Mouse (Mus musculus) heart, postnatal 25 days (tissue): Measurements from ENCODE around the gene BC016579. TPM values are rescaled to one million over a fixed set of nuclear protein-coding genes. Genes with fewer than 3 reads are reported as not detected.

Source experiments
- DNase-seq: peaks from one replicate; pipeline ENCODE4 v3.0.0; 2022; ENCODE audit warnings: low spot score
- intact Hi-C: fragments of 180-260 bp; cut with DNase I; formaldehyde crosslinking; loops from one replicate; pipeline ENCODE4 v1.15.1; 2025
- total RNA-seq, 2 experiments: library from RNA; stranded (reverse); gene quantifications; 2 replicates each; pipeline ENCODE4 v1.2.3; 2021

Gene BC016579
- total RNA-seq, result not detected

DNA sequence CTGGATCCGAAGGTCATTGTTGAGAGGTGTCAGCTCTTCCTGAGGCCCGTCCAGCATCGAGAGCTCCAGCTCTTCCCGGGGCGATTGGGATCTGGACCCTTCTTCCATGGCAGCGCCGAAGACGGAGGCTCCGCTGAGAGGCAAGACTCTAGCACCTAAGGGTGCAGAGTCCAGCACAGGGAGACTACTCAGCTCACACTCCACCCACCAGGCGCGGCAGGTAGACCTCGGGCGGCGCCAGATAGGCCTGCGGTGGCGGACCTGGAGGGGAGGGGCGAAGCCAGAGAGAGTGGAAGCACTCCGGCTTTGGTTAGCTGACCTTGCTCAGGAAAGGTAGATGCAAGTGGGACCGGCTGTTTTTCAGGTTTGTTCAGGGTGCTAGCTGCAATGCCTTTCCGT, at the start of gene BC016579:
Gene BC016579 (minus strand): TSS at position 135 of the 399 bp plus-strand sequence.
- intact Hi-C loops, result no loop called here
- no peak for DNase-seq

DNA sequence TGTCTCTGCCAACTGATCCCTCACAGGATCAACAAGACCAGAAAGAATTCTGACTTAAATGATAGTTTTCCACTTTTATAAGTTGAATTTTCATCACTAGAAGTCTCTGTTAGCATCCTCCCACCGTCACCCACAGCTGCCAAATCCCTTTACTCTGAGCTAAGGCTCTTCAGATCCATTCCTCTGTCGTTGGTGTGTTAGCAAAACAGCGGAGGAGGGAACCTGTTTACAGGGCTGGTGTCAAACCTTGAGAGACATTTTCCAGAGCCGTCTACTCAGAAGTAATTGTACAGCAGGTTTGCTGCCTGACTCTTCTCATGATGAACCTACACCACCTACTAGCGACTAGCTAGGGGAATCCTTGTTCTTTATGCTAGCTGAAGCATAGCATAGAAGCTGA, 45.4 kb upstream of the BC016579 start:
- no peak for DNase-seq
- intact Hi-C loops, result no loop called here

GRCm38 (mm10) chr16:45697996-45698395, 44.1 kb upstream of the BC016579 start:
- intact Hi-C loops, result no loop called here

GRCm38 (mm10) chr16:45695445-45696160, 41.7 kb upstream of the BC016579 start:
- no peak for DNase-seq
- intact Hi-C loops, result no loop called here

More at GRCm38 (mm10) chr16:45697996-45698395, 44.1 kb upstream of the BC016579 start:
- DNase-seq, result no peak

DNA sequence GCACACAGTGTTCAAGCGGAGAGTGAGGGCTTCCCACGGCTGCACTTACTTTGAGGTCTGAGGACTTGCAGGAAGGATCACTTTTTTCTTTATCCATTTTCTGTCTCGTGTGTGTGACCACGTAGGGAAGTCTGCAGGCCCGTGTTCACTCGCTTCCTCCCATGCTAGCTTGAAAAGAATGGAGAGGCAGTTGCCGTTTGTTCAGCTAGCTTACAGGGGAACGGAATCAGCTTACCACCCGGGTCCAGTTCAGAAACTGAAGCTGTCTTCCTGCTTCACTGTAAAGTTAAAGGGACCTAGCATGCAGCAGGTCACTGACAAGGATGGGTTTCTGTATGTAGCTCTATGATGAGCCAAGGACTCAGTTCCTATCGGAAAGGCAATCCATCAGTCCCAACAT, 39.7 kb upstream of the BC016579 start, which contains the start of gene Tmprss7:
Gene Tmprss7 (minus strand): TSS at position 101 of the 400 bp plus-strand sequence.
- DNase-seq, result no peak
- intact Hi-C loops, result no loop called here

GRCm38 (mm10) chr16:45692851-45693250, 39.0 kb upstream of the BC016579 start:
- no peak for DNase-seq
- intact Hi-C loops, result no loop called here

- intact Hi-C loops, result no loop called here
- DNase-seq, result no peak
These were observed 36.3 kb upstream of the BC016579 start for GRCm38 (mm10) chr16:45690178-45690577.

- DNase-seq, result no peak
- intact Hi-C loops, result loop anchor here (10.0 kb wide), 1 partner anchor 128 kb away; no protein-coding TSS in a partner anchor
These were observed 33.0 kb upstream of the BC016579 start for GRCm38 (mm10) chr16:45686833-45687232.

DNA sequence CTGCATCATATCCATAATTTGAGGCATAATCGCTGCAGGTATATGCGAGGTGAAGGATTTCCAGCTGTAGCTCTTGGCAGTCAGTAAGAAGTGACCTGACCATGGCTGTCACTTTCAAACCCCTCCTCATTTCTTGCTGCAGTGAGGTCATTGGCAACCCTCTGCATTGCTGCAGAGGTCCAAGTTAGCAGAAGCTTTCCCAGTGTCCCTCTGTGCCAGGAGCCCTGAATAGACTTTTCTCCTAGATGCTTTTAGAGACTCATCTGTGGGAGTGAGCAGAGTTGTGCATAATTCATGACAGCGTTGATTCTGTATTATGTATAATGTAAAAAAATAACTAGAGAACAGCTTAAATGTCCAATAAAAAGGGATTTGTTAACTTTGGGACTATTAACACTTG, 31.4 kb upstream of the BC016579 start:
- intact Hi-C loops, result loop anchor here (1.0 to 10.0 kb wide), 3 partner anchors 130 to 337 kb away; no protein-coding TSS in a partner anchor
- no peak for DNase-seq

DNA sequence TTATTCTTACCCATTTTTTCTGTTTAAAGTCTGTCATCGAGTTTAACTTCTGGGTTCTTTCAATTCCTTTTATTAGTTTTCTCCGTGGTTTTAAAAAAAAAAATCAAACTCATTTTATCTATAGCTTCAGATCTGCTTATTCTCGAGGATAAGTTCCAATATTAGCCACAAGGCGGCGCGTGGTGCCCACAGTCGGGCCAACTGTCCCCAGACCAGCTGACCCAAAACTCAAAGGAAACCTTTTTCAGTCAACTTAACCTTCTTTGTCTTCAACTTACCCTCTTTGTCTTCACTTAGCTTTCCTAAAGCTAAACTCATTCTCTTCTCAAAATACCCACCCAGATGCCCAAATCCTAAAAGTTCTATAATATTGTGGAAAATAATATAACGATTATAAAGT, 30.9 kb upstream of the BC016579 start:
- intact Hi-C loops, result loop anchor here (1.0 to 10.0 kb wide), 3 partner anchors 130 to 337 kb away; no protein-coding TSS in a partner anchor
- DNase-seq, result no peak

DNA sequence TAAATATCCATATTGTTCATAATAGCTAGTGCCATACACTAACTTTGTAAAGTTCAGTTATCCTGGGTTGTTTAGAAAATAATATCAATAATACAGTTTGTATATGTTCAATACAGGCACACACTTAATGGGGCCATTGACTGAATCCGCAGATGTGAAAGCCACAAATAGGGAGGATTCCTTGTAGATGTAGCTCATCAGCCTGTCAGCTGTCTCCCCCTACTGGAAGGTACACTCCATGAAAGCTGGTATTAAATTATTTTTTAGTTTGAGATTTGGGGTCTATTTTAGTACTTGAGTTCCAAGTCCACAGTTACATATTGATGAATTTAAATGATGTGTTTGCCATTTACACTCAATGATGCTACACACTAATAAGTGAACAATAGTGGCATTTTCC, 22.6 kb upstream of the BC016579 start:
- no peak for DNase-seq
- intact Hi-C loops, result no loop called here

DNA sequence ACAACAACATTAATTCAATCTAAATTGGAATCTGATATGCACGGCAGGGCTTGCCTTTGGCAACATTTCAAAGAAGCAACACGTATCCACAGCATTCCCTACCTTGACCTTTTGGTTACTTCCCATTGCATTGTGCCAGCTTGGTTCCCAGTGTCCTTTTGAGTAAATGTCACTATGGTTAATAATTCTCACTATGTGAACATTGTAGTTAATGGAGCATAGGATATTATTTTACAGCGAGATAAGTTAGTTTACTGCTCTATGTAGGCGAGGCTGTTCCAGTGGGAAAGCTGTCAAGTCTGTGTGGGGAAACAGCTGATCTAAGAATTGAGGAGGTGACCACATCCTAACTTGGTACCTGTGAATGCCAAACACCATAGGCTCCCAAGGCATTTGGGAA, 16.1 kb upstream of the BC016579 start:
- intact Hi-C loops, result no loop called here
- DNase-seq, result no peak

- no peak for DNase-seq
- intact Hi-C loops, result no loop called here
These were observed 14.3 kb upstream of the BC016579 start for GRCm38 (mm10) chr16:45668178-45668577.

DNA sequence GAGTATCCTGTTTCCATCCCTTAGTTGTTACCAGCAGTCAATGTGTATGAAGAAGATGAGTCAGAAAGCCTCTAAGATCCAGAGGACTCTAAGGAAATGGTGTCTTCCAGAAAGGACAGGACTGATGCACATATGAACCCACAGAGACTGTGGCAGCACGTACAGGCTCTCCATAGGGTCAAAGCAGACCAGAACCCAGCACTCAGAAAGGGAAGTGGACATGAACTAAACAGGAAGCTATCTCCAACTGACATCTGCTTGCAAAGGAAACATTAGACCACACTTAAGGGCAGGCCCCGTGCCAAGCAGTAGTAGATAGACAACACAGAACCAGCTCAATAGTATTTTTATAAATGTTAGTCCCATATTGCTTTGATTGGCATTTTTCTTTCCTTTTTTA, 12.3 kb upstream of the BC016579 start:
- no peak for DNase-seq
- intact Hi-C loops, result no loop called here

DNA sequence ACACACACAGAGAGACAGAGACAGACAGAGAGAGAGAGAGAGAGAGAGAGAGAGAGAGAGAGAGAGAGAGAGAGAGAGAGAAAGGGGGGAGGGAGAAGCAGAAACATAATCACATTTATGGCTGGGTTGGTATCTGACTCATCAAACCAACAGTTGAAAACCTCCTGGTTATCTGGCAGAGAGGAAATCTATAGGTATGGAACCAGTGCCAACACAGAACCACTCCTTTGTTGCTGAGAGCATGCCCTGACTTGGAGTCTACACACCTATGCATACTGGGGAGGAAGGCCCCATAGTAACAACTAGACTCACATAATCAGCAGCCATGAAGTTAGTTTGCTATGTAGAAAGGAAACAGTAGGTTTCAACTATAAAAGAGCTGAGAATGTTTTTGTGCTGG, 8.5 kb upstream of the BC016579 start:
- intact Hi-C loops, result no loop called here
- DNase-seq, result no peak

- intact Hi-C loops, result no loop called here
- DNase-seq, result no peak
These were observed 5.7 kb upstream of the BC016579 start for GRCm38 (mm10) chr16:45659596-45659995.

DNA sequence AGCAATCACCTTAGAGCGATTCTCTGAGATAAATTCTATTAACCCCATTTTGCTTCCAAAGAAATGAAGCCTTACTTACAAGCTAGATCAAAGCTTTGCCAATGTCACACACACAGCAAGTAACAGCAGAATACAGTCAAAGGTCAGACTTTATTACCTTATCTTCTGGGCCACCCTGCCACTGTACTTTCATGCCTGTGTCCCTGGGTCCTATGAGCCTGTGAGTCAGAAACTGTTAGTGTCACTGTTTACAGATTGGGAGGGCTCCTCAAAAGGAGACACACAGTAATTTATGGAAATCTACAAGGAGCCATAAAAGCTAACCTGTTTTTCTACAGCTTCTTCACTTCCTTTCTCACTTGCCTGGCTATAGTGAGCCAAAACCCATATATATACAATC, 4.4 kb upstream of the BC016579 start:
- intact Hi-C loops, result no loop called here
- DNase-seq, result no peak

DNA sequence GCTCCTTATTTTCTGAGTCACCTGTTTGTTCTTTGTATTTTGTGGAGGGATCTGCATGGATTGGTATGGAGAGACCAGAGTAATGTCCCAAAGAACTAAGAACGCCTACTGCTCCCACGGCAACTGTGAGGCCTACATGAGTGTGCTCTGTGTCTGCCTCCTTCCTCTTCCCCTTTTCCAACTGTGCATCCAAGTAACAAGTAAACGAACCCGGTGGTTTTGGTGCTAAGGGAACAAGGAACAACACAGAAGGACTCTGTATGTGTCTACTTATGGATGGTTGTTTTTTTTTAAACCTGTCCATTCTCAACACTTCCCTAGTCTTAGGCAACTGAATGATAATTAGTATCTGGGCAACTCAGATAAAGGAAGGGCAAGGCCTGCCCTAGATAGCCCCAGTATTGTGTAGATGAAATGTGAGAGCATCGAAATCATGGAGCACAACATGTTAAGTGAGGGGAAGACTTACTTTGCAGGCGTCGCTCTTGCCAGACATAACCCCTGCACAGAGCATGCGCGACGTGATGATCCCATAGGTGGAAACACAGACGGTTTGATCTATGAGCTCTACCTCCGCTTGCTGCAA, 3.8 kb upstream of the BC016579 start:
- no peak for DNase-seq
- intact Hi-C loops, result no loop called here

- intact Hi-C loops, result no loop called here
- no peak for DNase-seq
These were observed 597 bp upstream of the BC016579 start for GRCm38 (mm10) chr16:45654465-45654864.

DNA sequence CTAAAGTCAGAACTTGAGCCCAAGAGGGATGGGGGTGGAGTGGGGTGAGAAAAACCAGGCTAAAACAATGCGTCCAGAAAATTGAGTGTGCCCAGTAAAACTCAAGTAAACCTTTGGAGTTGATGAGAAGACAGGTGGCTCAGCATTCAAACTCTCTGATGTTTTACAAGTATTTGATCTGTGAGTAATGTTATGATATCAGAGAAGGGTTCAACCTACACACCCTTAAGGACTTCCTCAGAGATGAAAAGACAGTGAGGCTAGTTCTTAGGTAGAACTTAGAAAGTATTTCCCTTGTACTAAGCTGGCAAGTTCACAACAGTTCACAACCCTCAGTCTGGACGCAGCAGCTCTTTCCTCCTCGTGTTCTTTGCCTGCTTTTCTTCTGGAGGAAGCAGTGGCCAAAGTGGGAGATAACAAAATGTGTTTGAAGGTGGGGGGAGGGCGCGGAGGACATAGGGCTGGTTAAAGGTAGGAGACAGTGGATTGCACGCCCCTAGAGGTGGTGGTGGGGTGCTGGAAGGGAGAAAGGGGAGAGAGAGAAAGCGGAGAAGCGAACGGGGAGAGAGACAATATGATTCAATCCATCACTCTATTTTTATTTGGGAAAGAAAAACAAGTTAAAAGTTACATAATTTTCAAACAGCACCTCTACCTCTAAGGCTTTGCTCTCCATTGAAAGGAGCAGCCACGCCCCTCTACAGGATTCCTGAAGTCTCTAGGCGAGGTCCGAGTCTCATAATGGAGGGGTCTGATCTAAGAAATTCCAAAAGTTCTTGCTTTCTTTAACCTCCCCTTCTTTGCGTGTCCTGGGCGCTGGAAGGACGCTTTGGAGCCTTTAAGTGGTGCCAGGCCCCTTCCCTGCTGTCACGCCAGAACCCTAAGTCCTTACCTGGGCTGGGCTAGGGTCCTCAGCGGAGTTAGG, 597 bp downstream of the BC016579 start:
- intact Hi-C loops, result no loop called here
- DNase-seq, result no peak
